Mouse (Mus musculus) megakaryocyte, adult 5-6 weeks (primary cell): Measurements from ENCODE around the gene Aamp. TPM values are rescaled to one million over a fixed set of nuclear protein-coding genes. Genes with fewer than 3 reads are reported as not detected.

Source experiments
- ATAC-seq: 2 replicates; pipeline ENCODE4 v1.8.0; 2016; ENCODE audit warnings: mild to moderate bottlenecking, inconsistent platforms; ENCODE audit not compliant: poor library complexity, severe bottlenecking
- total RNA-seq, 2 experiments: library from RNA; stranded (forward) in 1 of 2; stranded (reverse) in 1 of 2; fragments of 153-499, 151-499 nt in 1 of 2; fragments of 221-1000, 200-1000 nt in 1 of 2; gene quantifications; 2 replicates each; pipeline versions ENCODE4 v1.2.3 to v1.2.4; 2015 to 2017

Aamp gene
- total RNA-seq, 2 experiments from 2014 or later = 27.8 to 59.5 TPM

- no peak for ATAC-seq
Observed at GRCm38 (mm10) chr1:74282896-74283625, 1.5 kb downstream of the Aamp start.

- no peak for ATAC-seq
Observed at GRCm38 (mm10) chr1:74281886-74282285, 2.7 kb downstream of the Aamp start.

- ATAC-seq = no peak
Observed at GRCm38 (mm10) chr1:74281372-74281771, 3.2 kb downstream of the Aamp start.

GRCm38 (mm10) chr1:74280591-74281325, 3.8 kb downstream of the Aamp start:
- no peak for ATAC-seq

- ATAC-seq = no peak
Observed at GRCm38 (mm10) chr1:74278988-74279387, 5.5 kb downstream of the Aamp start.

- no peak for ATAC-seq
Observed at GRCm38 (mm10) chr1:74278538-74278937, 6.0 kb downstream of the Aamp start, which contains the start of gene Gpbar1. Gpbar1 (plus strand) TSS chr1:74278550.

- no peak for ATAC-seq
Observed at GRCm38 (mm10) chr1:74277883-74278537, 6.5 kb downstream of the Aamp start.

- no peak for ATAC-seq
Observed at GRCm38 (mm10) chr1:74277041-74277440, 7.5 kb downstream of the Aamp start.

- no peak for ATAC-seq
Observed at GRCm38 (mm10) chr1:74275015-74275414, 9.5 kb downstream of the Aamp start.

- no peak for ATAC-seq
Observed at GRCm38 (mm10) chr1:74271659-74272058, 12.9 kb downstream of the Aamp start.

GRCm38 (mm10) chr1:74268750-74269149, 15.8 kb downstream of the Aamp start:
- ATAC-seq = no peak

- ATAC-seq = no peak
Observed at GRCm38 (mm10) chr1:74262510-74262909, 22.0 kb downstream of the Aamp start.

- ATAC-seq = no peak
Observed at GRCm38 (mm10) chr1:74256782-74257181, 27.8 kb downstream of the Aamp start.

- no peak for ATAC-seq
Observed at GRCm38 (mm10) chr1:74255704-74256345, 28.7 kb downstream of the Aamp start.

- peak; percentile 53 for ATAC-seq
Observed at GRCm38 (mm10) chr1:74250096-74250495, 34.4 kb downstream of the Aamp start.

- ATAC-seq = no peak
Observed at GRCm38 (mm10) chr1:74249331-74249980, 35.1 kb downstream of the Aamp start.

- peak; percentile 98 for ATAC-seq
Observed at GRCm38 (mm10) chr1:74248799-74249198, 35.7 kb downstream of the Aamp start.

- no peak for ATAC-seq
Observed at GRCm38 (mm10) chr1:74245525-74245924, 39.0 kb downstream of the Aamp start.

GRCm38 (mm10) chr1:74240832-74241231, 43.7 kb downstream of the Aamp start:
- no peak for ATAC-seq

- ATAC-seq = no peak
Observed at GRCm38 (mm10) chr1:74240311-74240710, 44.2 kb downstream of the Aamp start.

- ATAC-seq = no peak
Observed at GRCm38 (mm10) chr1:74239618-74240017, 44.9 kb downstream of the Aamp start.
